Mouse (Mus musculus) T-helper 1 cell (primary cell): Measurements from ENCODE around the gene Tmppe.

Experiments
- in situ Hi-C: fragments of 300-600 bp; cut with MboI, MseI; formaldehyde crosslinking; loops from one replicate; pipeline ENCODE4 v1.15.1; 2025; ENCODE audit warnings: high pct_unique_total_duplicates

Gene Tmppe

DNA sequence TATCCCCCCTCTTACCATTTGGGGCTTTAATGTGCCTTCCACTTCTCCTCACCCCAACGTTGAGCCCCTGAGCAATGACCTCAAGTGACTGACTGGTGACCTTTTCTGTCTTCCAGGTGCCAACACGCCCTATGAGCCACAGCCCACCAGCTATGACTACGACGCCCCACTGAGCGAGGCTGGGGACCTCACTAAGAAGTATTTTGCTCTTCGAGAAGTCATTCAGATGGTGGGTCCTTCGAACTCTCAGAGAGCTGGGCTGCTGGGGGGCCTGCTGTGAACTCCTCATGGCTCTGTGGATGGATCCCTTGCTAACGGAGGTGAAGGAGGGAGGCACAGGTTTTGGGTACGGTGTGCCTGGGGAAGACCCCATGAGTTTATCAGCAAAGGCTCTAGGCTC, 42.0 kb downstream of the Tmppe start:
- in situ Hi-C loops, result loop anchor here (10.0 kb wide), 1 partner anchor 1272 kb away; no protein-coding TSS in a partner anchor

DNA sequence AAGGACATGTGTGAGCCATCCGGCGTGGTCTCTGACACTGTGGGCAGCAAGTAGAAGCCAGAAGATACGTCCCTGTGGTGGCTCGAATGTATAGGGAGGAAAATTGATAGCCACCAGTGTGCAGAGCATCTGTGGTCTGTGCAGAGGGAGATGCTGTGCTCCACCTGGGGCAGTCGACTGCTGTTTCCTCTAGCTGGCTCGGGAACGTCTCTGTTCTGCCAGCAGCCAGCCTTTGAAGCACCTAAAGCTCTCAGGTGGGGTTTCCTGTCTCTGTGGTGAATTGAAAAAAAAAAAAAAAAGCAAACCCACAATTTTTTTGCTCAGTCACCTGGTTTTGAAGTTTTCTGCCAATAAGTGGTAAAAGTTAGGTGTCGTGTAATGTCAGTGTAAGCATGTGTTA, 42.4 kb downstream of the Tmppe start:
- in situ Hi-C loops, result loop anchor here (10.0 kb wide), 1 partner anchor 1271 kb away; no protein-coding TSS in a partner anchor

DNA sequence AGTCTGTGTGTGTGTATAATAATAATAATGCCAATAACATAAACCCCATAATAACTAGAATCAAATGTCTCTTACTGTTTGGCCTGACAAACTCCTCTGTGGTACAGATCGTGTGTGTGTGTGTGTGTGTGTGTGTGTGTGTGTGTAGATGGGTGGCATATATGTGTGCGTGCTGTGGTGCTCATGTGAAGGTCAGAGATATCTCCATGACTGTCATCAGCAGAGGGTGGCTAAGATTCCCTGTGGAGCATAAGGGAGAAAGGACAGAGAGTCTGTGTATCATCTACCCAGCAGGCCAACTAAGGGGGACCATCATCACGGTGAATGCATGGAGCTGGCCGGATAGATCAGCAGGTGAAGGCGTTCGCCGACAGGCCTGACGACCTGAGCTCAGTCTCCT, 46.0 kb downstream of the Tmppe start:
- in situ Hi-C loops, result loop anchor here (10.0 kb wide), 1 partner anchor 1268 kb away; no protein-coding TSS in a partner anchor

DNA sequence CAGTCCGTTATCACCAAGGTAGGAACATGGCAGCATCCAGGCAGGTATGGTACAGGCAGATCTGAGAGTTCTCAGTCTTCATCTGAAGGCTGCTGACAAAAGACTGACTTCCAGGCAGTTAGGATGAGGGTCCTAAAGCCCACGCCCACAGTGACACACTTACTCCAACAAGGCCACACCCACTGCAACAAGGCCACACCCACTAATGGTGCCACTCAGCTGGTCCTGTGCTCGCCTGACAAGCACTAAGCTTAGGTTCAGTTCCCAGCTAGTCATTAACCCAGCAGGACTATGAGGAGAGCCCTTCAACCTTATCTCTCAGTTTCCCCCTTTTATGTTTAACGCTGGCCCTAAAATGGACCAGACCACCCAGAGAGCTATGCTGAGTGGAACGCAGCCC, 47.8 kb downstream of the Tmppe start:
- in situ Hi-C loops, result loop anchor here (10.0 kb wide), 1 partner anchor 1266 kb away; no protein-coding TSS in a partner anchor

DNA sequence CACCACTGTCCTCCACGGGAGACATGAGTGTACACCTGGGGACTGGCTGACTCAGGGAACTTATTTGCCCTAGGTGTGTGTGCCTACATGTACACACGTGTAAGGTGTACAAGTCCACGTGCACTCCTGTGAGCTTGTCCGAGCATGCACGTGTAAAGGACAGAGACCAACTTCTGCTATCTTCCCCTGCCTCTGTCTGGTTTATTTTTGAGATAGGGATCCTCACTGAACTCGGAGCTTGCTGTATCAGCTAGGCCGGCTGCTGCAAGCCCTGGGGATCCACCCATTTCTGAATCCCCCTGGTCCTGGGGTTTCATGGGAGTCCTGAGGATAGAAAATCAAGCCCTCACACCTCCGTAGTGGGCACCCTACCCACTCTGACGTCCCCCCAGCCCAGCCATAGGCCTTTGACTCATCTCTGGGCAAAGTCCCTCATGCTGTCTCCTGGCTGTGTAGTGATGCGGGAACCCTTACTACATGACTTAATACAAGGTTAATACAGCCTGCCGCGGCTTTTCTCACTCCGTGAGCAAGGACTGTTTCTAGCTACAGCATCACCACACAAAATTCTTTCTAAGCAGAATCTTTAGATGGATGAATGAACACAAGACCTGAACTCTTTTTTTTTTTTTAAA, 48.3 kb downstream of the Tmppe start:
- in situ Hi-C loops, result loop anchor here (10.0 kb wide), 1 partner anchor 1266 kb away; no protein-coding TSS in a partner anchor

DNA sequence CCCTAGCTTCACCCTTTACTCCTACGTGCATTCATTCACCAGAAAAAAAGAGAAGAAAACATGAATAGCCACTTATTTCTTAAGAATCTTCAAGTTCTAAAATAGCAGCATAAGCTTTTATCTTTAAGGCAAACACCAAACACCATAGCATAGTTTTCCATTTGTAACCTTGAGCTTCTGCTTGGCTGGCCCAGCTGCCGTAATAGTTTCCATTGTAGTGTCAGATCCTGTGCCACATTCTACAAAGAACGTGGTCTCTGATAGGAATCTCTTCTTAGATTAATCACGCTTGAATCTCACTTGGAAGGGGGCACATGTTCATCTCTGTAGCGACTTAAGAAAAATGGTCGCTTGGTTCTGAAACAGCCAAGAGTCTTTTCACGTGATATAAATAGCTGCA, 50.7 kb downstream of the Tmppe start:
- in situ Hi-C loops, result loop anchor here (25.0 kb wide), 1 partner anchor 1161 kb away; no protein-coding TSS in a partner anchor

DNA sequence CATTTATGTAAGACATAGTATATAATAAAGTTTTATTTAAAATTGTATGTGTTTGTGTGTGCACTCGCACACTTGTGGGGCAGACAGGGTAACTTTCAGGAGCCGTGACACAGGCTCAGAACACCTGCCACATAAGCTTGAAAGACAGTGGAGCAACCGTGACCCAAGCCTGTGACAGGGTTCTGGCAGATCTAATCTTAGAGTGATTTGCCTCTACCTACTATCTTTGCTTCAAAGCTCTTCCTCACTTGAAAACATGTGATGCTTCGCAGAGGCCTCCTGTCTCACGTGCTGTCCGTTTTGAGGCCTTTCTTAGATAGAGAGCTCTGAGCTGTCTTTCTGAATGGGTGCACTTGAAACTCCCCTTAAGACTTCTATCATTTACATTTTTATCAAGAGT, 51.5 kb downstream of the Tmppe start:
- in situ Hi-C loops, result loop anchor here (25.0 kb wide), 1 partner anchor 1160 kb away; no protein-coding TSS in a partner anchor

DNA sequence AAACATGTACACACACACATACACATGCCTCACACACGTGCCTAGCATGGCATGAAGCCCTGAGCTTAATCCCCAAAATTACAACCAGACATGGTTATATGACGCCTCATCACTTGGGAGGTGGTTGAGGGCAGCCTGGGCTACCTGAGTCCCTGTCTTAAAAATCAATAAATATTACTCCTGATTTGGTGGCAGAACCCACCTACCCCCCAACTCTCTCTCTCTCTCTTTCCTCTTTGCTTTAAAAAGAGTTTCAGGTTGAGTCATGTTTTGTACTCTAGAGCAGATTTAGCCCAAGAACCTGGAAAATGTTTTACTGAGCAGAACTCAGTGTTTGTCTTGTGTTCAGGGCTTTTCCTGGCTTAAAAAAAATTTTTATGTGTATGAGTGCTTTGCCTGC, 54.5 kb downstream of the Tmppe start:
- in situ Hi-C loops, result loop anchor here (25.0 kb wide), 1 partner anchor 1157 kb away; no protein-coding TSS in a partner anchor
